Mouse (Mus musculus) intestine, embryonic 14.5 days (tissue): Measurements from ENCODE around the gene Prkra. TPM values are rescaled to one million over a fixed set of nuclear protein-coding genes. Genes with fewer than 3 reads are reported as not detected.

Experiments
- ATAC-seq: fragments of 200-750 bp; cut with Nextera tagmentation; replicated peaks from 2 replicates; pipeline ENCODE4 v1.8.0; 2017; ENCODE audit warnings: low read depth, moderate number of reproducible peaks, moderate TSS enrichment, moderate library complexity; ENCODE audit not compliant: low FRiP score, low TSS enrichment
- DNase-seq: peaks from one replicate; pipeline ENCODE4 v3.0.0-alpha.2; 2018; ENCODE audit warnings: low spot score
- H3K27ac ChIP-seq: fragments of 300-500 bp; sonication (generic); 2 replicates; pipeline ENCODE4 v1.5.1; 2014; ENCODE audit warnings: low read depth, mild to moderate bottlenecking, control low read depth
- H3K27me3 ChIP-seq: fragments of 300-500 bp; sonication (generic); replicated peaks from 2 replicates; pipeline ENCODE4 v1.6.1; 2014; ENCODE audit warnings: low read length, control low read depth; ENCODE audit not compliant: control insufficient read depth, insufficient read depth
- H3K36me3 ChIP-seq: fragments of 300-500 bp; sonication (generic); 2 replicates; pipeline ENCODE4 v1.6.1; 2014; ENCODE audit warnings: low read length, control low read depth; ENCODE audit not compliant: control insufficient read depth, insufficient read depth
- H3K4me1 ChIP-seq: fragments of 300-500 bp; sonication (generic); replicated peaks from 2 replicates; pipeline ENCODE4 v1.6.1; 2014; ENCODE audit warnings: low read length, control low read depth, mixed read lengths; ENCODE audit not compliant: control insufficient read depth, insufficient read depth
- H3K4me2 ChIP-seq: fragments of 300-500 bp; sonication (generic); 2 replicates; pipeline ENCODE4 v1.6.1; 2014; ENCODE audit warnings: low read length
- H3K4me3 ChIP-seq: fragments of 300-500 bp; sonication (generic); 2 replicates; pipeline ENCODE4 v1.5.1; 2014; ENCODE audit warnings: low read depth, low read length, control low read depth, mixed read lengths
- H3K9ac ChIP-seq: fragments of 300-500 bp; sonication (generic); 2 replicates; pipeline ENCODE4 v1.6.1; 2014; ENCODE audit warnings: mild to moderate bottlenecking, low read length
- H3K9me3 ChIP-seq: fragments of 300-500 bp; sonication (generic); 2 replicates; pipeline ENCODE4 v1.6.1; 2016; ENCODE audit warnings: low read length, control low read depth; ENCODE audit not compliant: control insufficient read depth
- WGBS: fragments of 180-500 bp; shearing (Covaris S2); extraction: QIAGEN DNeasy Blood & Tissue Kit; methylation state at CpG from one replicate; pipeline ENCODE4 v1.1.7; 2014; 5-methylcytosine and 5-hydroxymethylcytosine counted together
- polyA plus RNA-seq: library from polyadenylated mRNA; unstranded; fragments of >200 nt; fragmentation: Nextera tagmentation; extraction: Ambion mirVana; gene quantifications from 2 replicates; pipeline ENCODE4 v1.2.1, GENCODE M21; 2014

The Prkra gene
- polyA plus RNA-seq, 1 experiment from 2014 or later, result 52.5 TPM

- Histone ChIP-seq H3K27ac (no peak overlapping the region), H3K4me2 (no peak overlapping the region), H3K9me3 (no peaks in the 10 kb centered on the region), H3K4me3 (no peak overlapping the region), H3K36me3 (peaks cover 46% of the 10 kb centered on the region), H3K27me3 (no peaks in the 10 kb centered on the region), H3K4me1 (no peaks in the 10 kb centered on the region), H3K9ac (no peak overlapping the region)
- ATAC-seq (no peak), DNase-seq (no peak)
- 77% methylated on average over 5 of the region's 5 CpGs for WGBS
Observed at GRCm38 (mm10) chr2:76667200-76667599, 19.4 kb upstream of the Prkra start.

- ATAC-seq, result no peak
- no peak for DNase-seq
- WGBS, result 94% methylated on average over 7 of the region's 7 CpGs
- Histone ChIP-seq H3K4me1 (no peaks in the 10 kb centered on the region), H3K27ac (no peak overlapping the region), H3K36me3 (peaks cover 51% of the 10 kb centered on the region), H3K4me3 (no peak overlapping the region), H3K27me3 (no peaks in the 10 kb centered on the region), H3K9ac (no peak overlapping the region), H3K9me3 (no peaks in the 10 kb centered on the region), H3K4me2 (no peak overlapping the region)
Observed at GRCm38 (mm10) chr2:76665531-76665930, 17.7 kb upstream of the Prkra start.

- Histone ChIP-seq H3K27me3 (no peaks in the 10 kb centered on the region), H3K9ac (no peak overlapping the region), H3K4me1 (no peaks in the 10 kb centered on the region), H3K36me3 (peaks cover 23% of the 10 kb centered on the region), H3K9me3 (no peaks in the 10 kb centered on the region), H3K4me3 (no peak overlapping the region), H3K4me2 (no peak overlapping the region), H3K27ac (no peak overlapping the region)
- ATAC-seq (no peak), DNase-seq (no peak)
- 53% methylated on average over 4 of the region's 8 CpGs for whole genome bisulfite sequencing
Observed at GRCm38 (mm10) chr2:76659419-76659818, 11.6 kb upstream of the Prkra start.

- DNase-seq (no peak), ATAC-seq (no peak)
- no peak overlapping the region for H3K4me2 ChIP-seq
- no peak overlapping the region for H3K4me3 ChIP-seq
- peaks cover 17% of the 10 kb centered on the region for H3K36me3 ChIP-seq
- H3K27ac ChIP-seq, result no peak overlapping the region
- no peaks in the 10 kb centered on the region for H3K27me3 ChIP-seq
- no peaks in the 10 kb centered on the region for H3K9me3 ChIP-seq
- H3K9ac ChIP-seq, result no peak overlapping the region
- WGBS, result 71% methylated on average over 13 of the region's 13 CpGs
- no peaks in the 10 kb centered on the region for H3K4me1 ChIP-seq
Observed at GRCm38 (mm10) chr2:76658551-76658950, 10.7 kb upstream of the Prkra start.

DNA sequence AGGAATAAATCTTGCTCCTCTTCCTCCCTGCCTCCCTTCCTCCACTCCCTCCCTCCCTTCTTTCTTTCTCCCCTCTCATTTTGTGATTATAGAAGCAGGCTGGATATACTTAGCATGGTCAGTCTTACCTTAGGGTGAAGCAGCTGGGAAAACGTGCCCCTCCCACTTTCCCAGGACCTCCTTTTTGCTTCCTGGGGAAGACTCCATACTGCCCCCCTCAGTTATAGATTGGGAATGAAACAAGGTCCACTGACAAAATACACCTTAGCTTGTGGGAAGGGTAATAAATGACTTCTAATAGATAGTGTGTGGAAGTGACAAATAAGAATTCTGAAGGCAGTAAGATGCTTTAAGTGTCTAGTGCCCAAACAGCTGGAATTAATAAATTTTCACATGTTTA is 8.2 kb upstream of the Prkra start:
- Histone ChIP-seq H3K4me3 (no peak overlapping the region), H3K36me3 (no peaks in the 10 kb centered on the region), H3K9ac (no peak overlapping the region), H3K27ac (no peak overlapping the region), H3K9me3 (no peaks in the 10 kb centered on the region), H3K4me2 (no peak overlapping the region), H3K4me1 (no peaks in the 10 kb centered on the region), H3K27me3 (no peaks in the 10 kb centered on the region)
- 13% methylated on average over 1 of the region's 1 CpGs for WGBS
- ATAC-seq (no peak), DNase-seq (no peak)

DNA sequence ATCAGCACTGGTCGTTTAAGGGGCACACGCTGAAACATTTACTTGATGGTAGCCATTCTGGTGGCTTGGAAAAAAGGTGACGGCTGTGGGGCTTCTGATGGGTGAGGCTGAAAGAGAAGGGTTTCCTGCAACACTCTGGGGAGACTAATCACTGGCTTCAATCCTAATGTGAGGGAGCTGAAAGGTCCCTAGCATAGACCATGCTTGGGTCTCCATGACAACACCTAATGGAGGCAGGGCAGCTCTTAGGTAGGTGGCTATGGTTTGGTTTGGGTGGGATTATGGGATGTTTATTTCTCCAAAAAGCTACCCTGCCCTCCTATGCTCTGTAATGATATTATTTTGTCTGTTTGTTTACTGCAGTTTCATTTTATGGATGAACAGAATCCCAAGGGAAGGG is 7.6 kb upstream of the Prkra start:
- Histone ChIP-seq H3K4me3 (no peak overlapping the region), H3K4me2 (no peak overlapping the region), H3K27ac (no peak overlapping the region), H3K27me3 (no peaks in the 10 kb centered on the region), H3K9ac (no peak overlapping the region), H3K9me3 (no peaks in the 10 kb centered on the region), H3K4me1 (no peaks in the 10 kb centered on the region), H3K36me3 (no peaks in the 10 kb centered on the region)
- 74% methylated on average over 3 of the region's 3 CpGs for WGBS
- no peak for ATAC-seq
- no peak for DNase-seq

DNA sequence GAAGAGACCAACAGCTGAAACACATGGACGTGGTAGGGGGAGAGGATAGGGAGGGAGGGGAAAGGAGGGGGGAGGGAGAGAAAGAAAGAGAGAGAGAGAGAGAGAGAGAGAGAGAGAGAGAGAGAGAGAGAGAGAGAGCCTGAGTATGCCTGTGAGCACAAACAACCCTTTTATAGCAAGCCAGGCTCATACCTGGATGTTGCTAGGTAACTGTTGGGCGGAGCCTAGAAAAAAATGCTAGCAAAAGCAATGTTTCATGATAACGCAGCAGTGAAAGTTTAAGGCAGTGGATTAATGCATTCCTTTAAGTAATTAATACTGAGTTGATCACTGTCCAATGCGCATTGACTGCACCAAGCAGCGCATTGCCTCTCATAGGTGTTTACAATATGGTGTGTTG is 6.8 kb upstream of the Prkra start:
- Histone ChIP-seq H3K36me3 (no peaks in the 10 kb centered on the region), H3K27me3 (no peaks in the 10 kb centered on the region), H3K9ac (no peak overlapping the region), H3K4me3 (no peak overlapping the region), H3K4me1 (no peaks in the 10 kb centered on the region), H3K27ac (no peak overlapping the region), H3K4me2 (no peak overlapping the region), H3K9me3 (no peaks in the 10 kb centered on the region)
- 0 out of 2 replicates have a peak, but pooled peaks have one; percentile 40 for ATAC-seq
- 74% methylated on average over 5 of the region's 5 CpGs for WGBS
- no peak for DNase-seq

DNA sequence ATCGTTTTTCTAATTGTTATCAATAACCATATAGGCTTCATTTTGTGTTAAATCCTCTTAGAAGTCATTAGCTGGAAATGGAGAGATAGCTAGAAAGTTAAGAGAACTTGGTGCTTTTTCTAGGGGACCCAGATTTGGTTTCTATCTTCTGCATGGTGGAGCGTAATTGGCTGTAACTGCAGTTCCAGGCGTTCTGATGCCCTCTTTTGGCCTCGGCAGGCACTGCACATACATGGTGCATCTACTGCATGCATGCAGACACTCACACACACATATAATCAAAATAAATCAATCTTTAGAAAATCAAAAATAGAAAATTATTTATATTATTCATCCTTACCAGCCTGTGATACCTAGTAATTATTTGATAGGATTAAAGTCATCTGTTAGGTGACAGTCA is 5.3 kb upstream of the Prkra start:
- Histone ChIP-seq H3K4me1 (no peaks in the 10 kb centered on the region), H3K9me3 (no peaks in the 10 kb centered on the region), H3K27ac (no peak overlapping the region), H3K4me3 (no peak overlapping the region), H3K27me3 (no peaks in the 10 kb centered on the region), H3K9ac (no peak overlapping the region), H3K4me2 (no peak overlapping the region), H3K36me3 (no peaks in the 10 kb centered on the region)
- no peak for ATAC-seq
- 91% methylated on average over 4 of the region's 4 CpGs for WGBS
- DNase-seq, result no peak

DNA sequence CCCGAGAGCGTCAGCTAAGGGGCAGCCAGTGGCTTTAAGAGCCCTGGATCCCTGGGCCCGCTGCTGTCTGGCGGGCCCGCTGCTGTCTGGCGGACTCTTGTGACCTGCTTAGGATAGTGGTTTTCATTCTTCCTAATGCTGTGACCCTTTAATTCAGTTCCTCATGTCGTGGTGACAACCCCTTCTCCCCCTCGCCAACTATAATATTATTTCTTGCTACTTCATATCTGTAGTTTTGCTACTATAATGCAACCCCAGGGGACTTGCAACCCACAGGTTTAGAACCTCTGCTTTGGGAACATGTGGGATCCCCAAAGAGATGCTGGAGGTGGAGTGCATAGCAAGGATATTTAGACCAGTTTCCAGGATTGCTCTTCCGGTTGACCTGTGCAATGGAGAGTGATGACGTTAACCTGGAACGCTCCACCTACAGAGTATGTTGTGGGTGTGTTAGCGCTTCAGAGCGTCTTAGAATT is 889 bp upstream of the Prkra start:
- Histone ChIP-seq H3K9me3 (no peaks in the 10 kb centered on the region), H3K27me3 (no peaks in the 10 kb centered on the region), H3K4me2 (peak overlapping the region; percentile 80), H3K4me1 (peaks cover 10% of the 10 kb centered on the region), H3K27ac (peak overlapping the region; percentile 74; the same call in 1 of the 2 replicates), H3K36me3 (no peaks in the 10 kb centered on the region), H3K4me3 (peak overlapping the region; percentile 53), H3K9ac (peak overlapping the region; percentile 52)
- ATAC-seq, result peak; percentile 42
- peak; percentile 78 for DNase-seq
- WGBS, result 28% methylated on average over 13 of the region's 13 CpGs
